19 mouse cellular contexts compared by ENCODE assay signal in genomic region chr10:26912807-26913206, GRCm38 (mm10).
A peak's percentile ranks its signal among the peaks of the same experiment; 100 is the strongest.
DNase-seq lines count a peak whose midpoint lies in the region; ATAC-seq lines count a peak whose summit lies in the region.
"Had no signal": no experiment of that assay in that cellular context is flagged by ENCODE, and none has a peak within 500 bp of the region (broad histone marks: within the 10 kb centered on the region; RNA-seq: fewer than 3 reads in every experiment).

No protein-coding gene starts in this region.

- H3K9ac ChIP-seq in midbrain, embryonic 12.5 days (replicated peaks), result no peak overlapping the region
- no peak overlapping the region for H3K9ac ChIP-seq in midbrain, embryonic 11.5 days (ENCODE audit: low read length)
- H3K9ac ChIP-seq in hindbrain, embryonic 14.5 days, result no peak overlapping the region
- no peak overlapping the region for H3K9ac ChIP-seq in midbrain, embryonic 14.5 days (replicated peaks; ENCODE audit: low read length)
- H3K9ac ChIP-seq: intestine, embryonic 15.5 days; limb, embryonic 12.5 days; liver, embryonic 14.5 days had no signal

- no peaks in the 10 kb centered on the region for H3K4me1 ChIP-seq in midbrain, embryonic 12.5 days
- no peaks in the 10 kb centered on the region for H3K4me1 ChIP-seq in midbrain, embryonic 11.5 days (ENCODE audit: control insufficient read depth, insufficient read depth, low read length)
- H3K4me1 ChIP-seq in hindbrain, embryonic 14.5 days (replicated peaks; ENCODE audit: control insufficient read depth, insufficient read depth, low read length), result peaks cover 14% of the 10 kb centered on the region
- 0 out of 2 replicates have a peak, but pooled peaks cover 3% of the 10 kb centered on the region for H3K4me1 ChIP-seq in midbrain, embryonic 14.5 days (ENCODE audit: control insufficient read depth, insufficient read depth, low read length)
- H3K4me1 ChIP-seq in heart, embryonic 10.5 days, result no peaks in the 10 kb centered on the region
- H3K4me1 ChIP-seq: intestine, embryonic 15.5 days had no signal

- WGBS in midbrain, embryonic 12.5 days, result 72% methylated on average over 1 of the region's 1 CpGs
- WGBS in midbrain, embryonic 11.5 days, result 85% methylated on average over 1 of the region's 1 CpGs
- 55% methylated on average over 1 of the region's 1 CpGs for WGBS in hindbrain, embryonic 14.5 days
- 75% methylated on average over 1 of the region's 1 CpGs for WGBS in midbrain, embryonic 14.5 days
- 88% methylated on average over 1 of the region's 1 CpGs for WGBS in heart, embryonic 10.5 days

- no peak overlapping the region for H3K4me2 ChIP-seq in midbrain, embryonic 12.5 days (replicated peaks)
- H3K4me2 ChIP-seq in midbrain, embryonic 11.5 days, result no peak overlapping the region
- H3K4me2 ChIP-seq in hindbrain, embryonic 14.5 days (replicated peaks), result no peak overlapping the region
- no peak overlapping the region for H3K4me2 ChIP-seq in midbrain, embryonic 14.5 days (ENCODE audit: low read length)
- H3K4me2 ChIP-seq: intestine, embryonic 15.5 days; limb, embryonic 12.5 days had no signal

- H3K27ac ChIP-seq in midbrain, embryonic 12.5 days (replicated peaks), result no peak overlapping the region
- no peak overlapping the region for H3K27ac ChIP-seq in midbrain, embryonic 11.5 days (ENCODE audit: low read depth, low read length)
- H3K27ac ChIP-seq in hindbrain, embryonic 14.5 days, result no peak overlapping the region
- H3K27ac ChIP-seq in midbrain, embryonic 14.5 days (replicated peaks; ENCODE audit: low read depth, low read length), result no peak overlapping the region
- H3K27ac ChIP-seq in heart, embryonic 10.5 days, result no peak overlapping the region
- H3K27ac ChIP-seq: intestine, embryonic 15.5 days; limb, embryonic 12.5 days; liver, embryonic 14.5 days; stomach, postnatal 0 days had no signal

- H3K27me3 ChIP-seq in midbrain, embryonic 12.5 days, result no peaks in the 10 kb centered on the region
- no peaks in the 10 kb centered on the region for H3K27me3 ChIP-seq in midbrain, embryonic 11.5 days (ENCODE audit: control insufficient read depth, insufficient read depth, low read length)
- H3K27me3 ChIP-seq in hindbrain, embryonic 14.5 days (ENCODE audit: control insufficient read depth, insufficient read depth, low read length), result no peaks in the 10 kb centered on the region
- no peaks in the 10 kb centered on the region for H3K27me3 ChIP-seq in midbrain, embryonic 14.5 days (ENCODE audit: control insufficient read depth, insufficient read depth, low read length)
- H3K27me3 ChIP-seq in heart, embryonic 10.5 days (ENCODE audit: insufficient read depth, poor library complexity, severe bottlenecking), result no peaks in the 10 kb centered on the region
- H3K27me3 ChIP-seq: intestine, embryonic 15.5 days; limb, embryonic 12.5 days had no signal

- no peaks in the 10 kb centered on the region for H3K9me3 ChIP-seq in midbrain, embryonic 12.5 days
- H3K9me3 ChIP-seq in midbrain, embryonic 11.5 days (ENCODE audit: control insufficient read depth, low read length), result no peaks in the 10 kb centered on the region
- no peaks in the 10 kb centered on the region for H3K9me3 ChIP-seq in hindbrain, embryonic 14.5 days (ENCODE audit: control insufficient read depth, low read length)
- no peaks in the 10 kb centered on the region for H3K9me3 ChIP-seq in midbrain, embryonic 14.5 days (ENCODE audit: control insufficient read depth, low read length)
- no peaks in the 10 kb centered on the region for H3K9me3 ChIP-seq in heart, embryonic 10.5 days
- H3K9me3 ChIP-seq: intestine, embryonic 15.5 days; limb, embryonic 12.5 days had no signal

- ATAC-seq in midbrain, embryonic 12.5 days (ENCODE audit: low FRiP score, low read depth), result peak; percentile 44; the same call in 1 of the 2 replicates
- ATAC-seq in midbrain, embryonic 11.5 days (ENCODE audit: low FRiP score), result no peak
- ATAC-seq in hindbrain, embryonic 14.5 days (ENCODE audit: low FRiP score), result peak; percentile 49; the same call in 1 of the 2 replicates
- peak; percentile 46; the same call in 1 of the 2 replicates for ATAC-seq in midbrain, embryonic 14.5 days (ENCODE audit: low FRiP score, low TSS enrichment)
- ATAC-seq: intestine, embryonic 15.5 days; lung, postnatal 0 days had no signal

- no peak overlapping the region for H3K4me3 ChIP-seq in midbrain, embryonic 12.5 days
- H3K4me3 ChIP-seq in midbrain, embryonic 11.5 days (ENCODE audit: low read depth, low read length), result no peak overlapping the region
- no peak overlapping the region for H3K4me3 ChIP-seq in hindbrain, embryonic 14.5 days (replicated peaks; ENCODE audit: low read length)
- no peak overlapping the region for H3K4me3 ChIP-seq in midbrain, embryonic 14.5 days (replicated peaks; ENCODE audit: low read depth, low read length)
- H3K4me3 ChIP-seq in heart, embryonic 10.5 days, result no peak overlapping the region
- H3K4me3 ChIP-seq: intestine, embryonic 15.5 days; limb, embryonic 12.5 days had no signal

- H3K36me3 ChIP-seq in midbrain, embryonic 12.5 days, result no peaks in the 10 kb centered on the region
- no peaks in the 10 kb centered on the region for H3K36me3 ChIP-seq in midbrain, embryonic 11.5 days (ENCODE audit: control insufficient read depth, insufficient read depth, low read length)
- H3K36me3 ChIP-seq in hindbrain, embryonic 14.5 days (replicated peaks; ENCODE audit: control insufficient read depth, insufficient read depth), result no peaks in the 10 kb centered on the region
- no peaks in the 10 kb centered on the region for H3K36me3 ChIP-seq in midbrain, embryonic 14.5 days (ENCODE audit: control insufficient read depth, insufficient read depth, low read length)
- H3K36me3 ChIP-seq in heart, embryonic 10.5 days, result no peaks in the 10 kb centered on the region
- H3K36me3 ChIP-seq: intestine, embryonic 15.5 days; limb, embryonic 12.5 days had no signal

- no peak for DNase-seq in midbrain, embryonic 11.5 days (ENCODE audit: low spot score, missing footprints)
- no peak for DNase-seq in hindbrain, embryonic 14.5 days (ENCODE audit: low spot score)
- DNase-seq in midbrain, embryonic 14.5 days, result peak; percentile 14
- no peak for DNase-seq in kidney, postnatal 10 days
- no peak for DNase-seq in layer of hippocampus, postnatal 25 days (ENCODE audit: extremely low spot score in 1 of 2, low spot score in 1 of 2)
- DNase-seq in heart, embryonic 10.5 days (ENCODE audit: low spot score), result no peak
- DNase-seq: adrenal gland, adult 2 months; cerebellum, adult 9-10 months; gastrocnemius, postnatal 10 days; heart, adult 18-20 months; heart, postnatal 36 days; kidney, adult 9 months; kidney, postnatal 36 days had no signal
